Mouse (Mus musculus) kidney, postnatal 10 days (tissue): ENCODE measurements around the gene Lysmd4.

Experiments used
- DNase-seq: peaks from one replicate; pipeline ENCODE4 v3.0.0; 2021; ENCODE audit warnings: mixed read lengths

Lysmd4 gene

GRCm38 (mm10) chr7:67344443-67344842 lies 122.1 kb downstream of the Lysmd4 start:
- no peak for DNase-seq

GRCm38 (mm10) chr7:67352989-67353388 lies 130.6 kb downstream of the Lysmd4 start:
- DNase-seq: no peak

GRCm38 (mm10) chr7:67353667-67354066 lies 131.3 kb downstream of the Lysmd4 start:
- DNase-seq: no peak

- no peak for DNase-seq
Measured at GRCm38 (mm10) chr7:67355870-67356269, 133.5 kb downstream of the Lysmd4 start.
